Mouse (Mus musculus) midbrain, embryonic 14.5 days (tissue): ENCODE measurements at regions not wholly inside any gene's neighbourhood (a gene's known extent, or its start where the extent isn't known, plus 50 kb on each side); places are given as distances from the start of the nearest gene placed in this dataset.

Source experiments
- ATAC-seq: fragments of 200-750 bp; cut with Nextera tagmentation; 2 replicates; pipeline ENCODE4 v1.8.0; 2017; ENCODE audit warnings: moderate number of reproducible peaks, moderate library complexity; ENCODE audit not compliant: low FRiP score, low TSS enrichment
- DNase-seq: peaks from one replicate; pipeline ENCODE4 v3.0.0-alpha.2; 2015
- H3K27ac ChIP-seq: fragments of 300-500 bp; sonication (generic); replicated peaks from 2 replicates; pipeline ENCODE4 v1.5.1; 2014; ENCODE audit warnings: mild to moderate bottlenecking, low read depth, low read length, moderate library complexity
- H3K27me3 ChIP-seq: fragments of 300-500 bp; sonication (generic); 2 replicates; pipeline ENCODE4 v1.6.1; 2014; ENCODE audit warnings: low read length, control low read depth, mixed read lengths; ENCODE audit not compliant: control insufficient read depth, insufficient read depth
- H3K36me3 ChIP-seq: fragments of 300-500 bp; sonication (generic); 2 replicates; pipeline ENCODE4 v1.6.1; 2014; ENCODE audit warnings: low read length, control low read depth; ENCODE audit not compliant: control insufficient read depth, insufficient read depth
- H3K4me1 ChIP-seq: fragments of 300-500 bp; sonication (generic); 2 replicates; pipeline ENCODE4 v1.6.1; 2014; ENCODE audit warnings: mild to moderate bottlenecking, antibody characterized with exemption, low read length, control low read depth; ENCODE audit not compliant: control insufficient read depth, insufficient read depth
- H3K4me2 ChIP-seq: fragments of 300-500 bp; sonication (generic); 2 replicates; pipeline ENCODE4 v1.6.1; 2014; ENCODE audit warnings: mild to moderate bottlenecking, low read length, moderate library complexity
- H3K4me3 ChIP-seq: fragments of 300-500 bp; sonication (generic); replicated peaks from 2 replicates; pipeline ENCODE4 v1.5.1; 2014; ENCODE audit warnings: low read depth, low read length
- H3K9ac ChIP-seq: fragments of 300-500 bp; sonication (generic); replicated peaks from 2 replicates; pipeline ENCODE4 v1.6.1; 2014; ENCODE audit warnings: mild to moderate bottlenecking, low read length, moderate library complexity
- H3K9me3 ChIP-seq: fragments of 300-500 bp; sonication (generic); 2 replicates; pipeline ENCODE4 v1.6.1; 2016; ENCODE audit warnings: low read length, control low read depth, mixed read lengths; ENCODE audit not compliant: control insufficient read depth
- WGBS: fragments of 180-500 bp; shearing (Covaris S2); extraction: QIAGEN DNeasy Blood & Tissue Kit; methylation state at CpG from one replicate; pipeline ENCODE4 v1.1.7; 2014; 5-methylcytosine and 5-hydroxymethylcytosine counted together

- WGBS, result 88% methylated on average over 6 of the region's 6 CpGs
- Histone ChIP-seq H3K4me1 (no peaks in the 10 kb centered on the region), H3K36me3 (no peaks in the 10 kb centered on the region), H3K27ac (no peak overlapping the region), H3K4me3 (no peak overlapping the region), H3K27me3 (no peaks in the 10 kb centered on the region), H3K9me3 (no peaks in the 10 kb centered on the region), H3K4me2 (no peak overlapping the region), H3K9ac (no peak overlapping the region)
- no peak for DNase-seq
- no peak for ATAC-seq
Measured at GRCm38 (mm10) chr12:26244701-26245100, 170.4 kb downstream of the Rnf144a start.

- Histone ChIP-seq H3K4me3 (no peak overlapping the region), H3K4me1 (no peaks in the 10 kb centered on the region), H3K27ac (0 out of 2 replicates have a peak overlapping the region, but pooled peaks have one; percentile 15), H3K4me2 (no peak overlapping the region), H3K9ac (no peak overlapping the region), H3K27me3 (no peaks in the 10 kb centered on the region), H3K9me3 (no peaks in the 10 kb centered on the region), H3K36me3 (no peaks in the 10 kb centered on the region)
- ATAC-seq, result peak; percentile 58; the same call in 1 of the 2 replicates
- WGBS, result 37% methylated on average over 15 of the region's 15 CpGs
- peak; percentile 68 for DNase-seq
Measured at GRCm38 (mm10) chr12:26227557-26228020, 187.5 kb downstream of the Rnf144a start.

GRCm38 (mm10) chr12:26226363-26226762 is 188.7 kb downstream of the Rnf144a start:
- Histone ChIP-seq H3K4me3 (no peak overlapping the region), H3K4me1 (no peaks in the 10 kb centered on the region), H3K9me3 (no peaks in the 10 kb centered on the region), H3K9ac (no peak overlapping the region), H3K27ac (no peak overlapping the region), H3K27me3 (no peaks in the 10 kb centered on the region), H3K36me3 (no peaks in the 10 kb centered on the region), H3K4me2 (no peak overlapping the region)
- ATAC-seq, result no peak
- WGBS, result 17% methylated on average over 2 of the region's 2 CpGs
- DNase-seq, result peak; percentile 80

- WGBS, result 86% methylated on average over 1 of the region's 1 CpGs
- Histone ChIP-seq H3K9me3 (no peaks in the 10 kb centered on the region), H3K4me3 (no peak overlapping the region), H3K4me2 (no peak overlapping the region), H3K4me1 (peaks cover 13% of the 10 kb centered on the region; the same call in 1 of the 2 replicates), H3K36me3 (no peaks in the 10 kb centered on the region), H3K9ac (no peak overlapping the region), H3K27me3 (no peaks in the 10 kb centered on the region), H3K27ac (no peak overlapping the region)
- DNase-seq, result no peak
- ATAC-seq, result no peak
Measured at GRCm38 (mm10) chr12:26212447-26212846, 202.6 kb downstream of the Rnf144a start.

- Histone ChIP-seq H3K9me3 (no peaks in the 10 kb centered on the region), H3K4me3 (no peak overlapping the region), H3K36me3 (no peaks in the 10 kb centered on the region), H3K4me1 (peaks cover 13% of the 10 kb centered on the region; the same call in 1 of the 2 replicates), H3K27me3 (no peaks in the 10 kb centered on the region), H3K27ac (no peak overlapping the region), H3K9ac (no peak overlapping the region), H3K4me2 (no peak overlapping the region)
- ATAC-seq (no peak), DNase-seq (peak; percentile 42)
- WGBS, result 58% methylated on average over 10 of the region's 10 CpGs
Measured at GRCm38 (mm10) chr12:26211423-26211822, 203.6 kb downstream of the Rnf144a start.

- Histone ChIP-seq H3K9me3 (no peaks in the 10 kb centered on the region), H3K27me3 (no peaks in the 10 kb centered on the region), H3K36me3 (no peaks in the 10 kb centered on the region), H3K4me1 (peaks cover 9% of the 10 kb centered on the region; the same call in 1 of the 2 replicates), H3K27ac (no peak overlapping the region), H3K4me2 (no peak overlapping the region), H3K9ac (no peak overlapping the region), H3K4me3 (no peak overlapping the region)
- WGBS, result 81% methylated on average over 4 of the region's 4 CpGs
- DNase-seq (no peak), ATAC-seq (no peak)
Measured at GRCm38 (mm10) chr12:26206751-26207150, 208.3 kb downstream of the Rnf144a start.

GRCm38 (mm10) chr12:26206036-26206435 is 209.0 kb downstream of the Rnf144a start:
- no peaks in the 10 kb centered on the region for H3K27me3 ChIP-seq
- H3K36me3 ChIP-seq, result no peaks in the 10 kb centered on the region
- H3K4me3 ChIP-seq, result no peak overlapping the region
- no peak overlapping the region for H3K4me2 ChIP-seq
- peaks cover 3% of the 10 kb centered on the region; the same call in 1 of the 2 replicates for H3K4me1 ChIP-seq
- ATAC-seq (no peak), DNase-seq (no peak)
- 93% methylated on average over 8 of the region's 8 CpGs for WGBS
- no peaks in the 10 kb centered on the region for H3K9me3 ChIP-seq
- no peak overlapping the region for H3K9ac ChIP-seq
- no peak overlapping the region for H3K27ac ChIP-seq

- ATAC-seq (no peak), DNase-seq (no peak)
- Histone ChIP-seq H3K9me3 (no peaks in the 10 kb centered on the region), H3K4me2 (no peak overlapping the region), H3K27me3 (no peaks in the 10 kb centered on the region), H3K27ac (no peak overlapping the region), H3K9ac (no peak overlapping the region), H3K4me1 (no peaks in the 10 kb centered on the region), H3K4me3 (no peak overlapping the region), H3K36me3 (no peaks in the 10 kb centered on the region)
- WGBS, result 36% methylated on average over 4 of the region's 4 CpGs
Measured at GRCm38 (mm10) chr12:26191982-26192576, 223.0 kb downstream of the Rnf144a start.

GRCm38 (mm10) chr12:26191268-26191981 is 223.6 kb downstream of the Rnf144a start:
- H3K4me2 ChIP-seq, result no peak overlapping the region
- H3K9me3 ChIP-seq, result no peaks in the 10 kb centered on the region
- DNase-seq (peak; percentile 35), ATAC-seq (no peak)
- no peaks in the 10 kb centered on the region for H3K4me1 ChIP-seq
- no peak overlapping the region for H3K4me3 ChIP-seq
- H3K9ac ChIP-seq, result no peak overlapping the region
- WGBS, result 33% methylated on average over 15 of the region's 15 CpGs
- no peaks in the 10 kb centered on the region for H3K36me3 ChIP-seq
- H3K27ac ChIP-seq, result no peak overlapping the region
- H3K27me3 ChIP-seq, result no peaks in the 10 kb centered on the region
